Mouse (Mus musculus): ENCODE measurements around the gene Nup93. TPM values are rescaled to one million over a fixed set of nuclear protein-coding genes. Genes with fewer than 3 reads are reported as not detected.

The Nup93 gene
- polyA plus RNA-seq, 1 experiment from 2014 or later, result 66.1 TPM

- Histone ChIP-seq H3K27ac (no peak overlapping the region), H3K36me3 (no peaks in the 10 kb centered on the region), H3K9me3 (no peaks in the 10 kb centered on the region), H3K4me2 (no peak overlapping the region), H3K4me1 (no peaks in the 10 kb centered on the region), H3K4me3 (replicated peaks) (no peak overlapping the region), H3K27me3 (replicated peaks) (no peaks in the 10 kb centered on the region), H3K9ac (no peak overlapping the region)
- ATAC-seq (ENCODE audit: insufficient read depth, low FRiP score, low read depth), result no peak
- WGBS, result 90% methylated on average over 6 of the region's 6 CpGs
These were observed 63.9 kb downstream of the Nup93 start for GRCm38 (mm10) chr8:94278295-94278694.

- 59% methylated on average over 5 of the region's 5 CpGs for WGBS
- Histone ChIP-seq H3K4me1 (no peaks in the 10 kb centered on the region), H3K4me2 (no peak overlapping the region), H3K9me3 (no peaks in the 10 kb centered on the region), H3K4me3 (replicated peaks) (no peak overlapping the region), H3K27me3 (replicated peaks) (no peaks in the 10 kb centered on the region), H3K36me3 (no peaks in the 10 kb centered on the region), H3K27ac (no peak overlapping the region), H3K9ac (no peak overlapping the region)
- no peak for ATAC-seq (ENCODE audit: insufficient read depth, low FRiP score, low read depth)
These were observed 65.7 kb downstream of the Nup93 start for GRCm38 (mm10) chr8:94280001-94280613.

- Histone ChIP-seq H3K27ac (no peak overlapping the region), H3K4me3 (replicated peaks) (no peak overlapping the region), H3K4me1 (no peaks in the 10 kb centered on the region), H3K9ac (no peak overlapping the region), H3K9me3 (no peaks in the 10 kb centered on the region), H3K27me3 (replicated peaks) (no peaks in the 10 kb centered on the region), H3K36me3 (no peaks in the 10 kb centered on the region), H3K4me2 (no peak overlapping the region)
- WGBS, result 85% methylated on average over 3 of the region's 3 CpGs
- no peak for ATAC-seq (ENCODE audit: insufficient read depth, low FRiP score, low read depth)
These were observed 68.2 kb downstream of the Nup93 start for GRCm38 (mm10) chr8:94282453-94282985.

GRCm38 (mm10) chr8:94284204-94284603 lies 69.8 kb downstream of the Nup93 start:
- no peak for ATAC-seq (ENCODE audit: insufficient read depth, low FRiP score, low read depth)
- no peak overlapping the region for H3K4me2 ChIP-seq

GRCm38 (mm10) chr8:94290606-94291005 lies 76.2 kb downstream of the Nup93 start:
- Histone ChIP-seq H3K27me3 (replicated peaks) (no peaks in the 10 kb centered on the region), H3K9ac (no peak overlapping the region), H3K36me3 (no peaks in the 10 kb centered on the region), H3K4me2 (no peak overlapping the region), H3K27ac (no peak overlapping the region), H3K9me3 (no peaks in the 10 kb centered on the region), H3K4me1 (no peaks in the 10 kb centered on the region), H3K4me3 (replicated peaks) (no peak overlapping the region)
- 88% methylated on average over 5 of the region's 5 CpGs for WGBS
- ATAC-seq (ENCODE audit: insufficient read depth, low FRiP score, low read depth), result no peak

More at GRCm38 (mm10) chr8:94284204-94284603, 69.8 kb downstream of the Nup93 start:
- H3K4me1 ChIP-seq, result no peaks in the 10 kb centered on the region
- no peaks in the 10 kb centered on the region for H3K27me3 ChIP-seq (replicated peaks)
- H3K27ac ChIP-seq, result no peak overlapping the region
- H3K9me3 ChIP-seq, result no peaks in the 10 kb centered on the region
- no peak overlapping the region for H3K4me3 ChIP-seq (replicated peaks)
- no peaks in the 10 kb centered on the region for H3K36me3 ChIP-seq
- H3K9ac ChIP-seq, result no peak overlapping the region
- 84% methylated on average over 7 of the region's 7 CpGs for WGBS

GRCm38 (mm10) chr8:94292072-94292471 lies 77.7 kb downstream of the Nup93 start:
- H3K4me2 ChIP-seq, result no peak overlapping the region
- H3K4me1 ChIP-seq, result no peaks in the 10 kb centered on the region
- no peaks in the 10 kb centered on the region for H3K36me3 ChIP-seq
- no peak overlapping the region for H3K4me3 ChIP-seq (replicated peaks)
- no peak overlapping the region for H3K27ac ChIP-seq
- ATAC-seq (ENCODE audit: insufficient read depth, low FRiP score, low read depth), result no peak
- H3K27me3 ChIP-seq (replicated peaks), result no peaks in the 10 kb centered on the region
- H3K9me3 ChIP-seq, result no peaks in the 10 kb centered on the region
- no peak overlapping the region for H3K9ac ChIP-seq
- 65% methylated on average over 6 of the region's 6 CpGs for WGBS

- H3K4me3 ChIP-seq (replicated peaks), result no peak overlapping the region
- ATAC-seq (ENCODE audit: insufficient read depth, low FRiP score, low read depth), result no peak
- no peaks in the 10 kb centered on the region for H3K9me3 ChIP-seq
- 88% methylated on average over 8 of the region's 8 CpGs for WGBS
- no peaks in the 10 kb centered on the region for H3K27me3 ChIP-seq (replicated peaks)
- no peak overlapping the region for H3K9ac ChIP-seq
- no peaks in the 10 kb centered on the region for H3K36me3 ChIP-seq
- no peak overlapping the region for H3K4me2 ChIP-seq
- H3K27ac ChIP-seq, result no peak overlapping the region
- H3K4me1 ChIP-seq, result no peaks in the 10 kb centered on the region
These were observed 78.3 kb downstream of the Nup93 start for GRCm38 (mm10) chr8:94292626-94293025.

- H3K36me3 ChIP-seq, result no peaks in the 10 kb centered on the region
- no peak overlapping the region for H3K27ac ChIP-seq
- H3K27me3 ChIP-seq (replicated peaks), result no peaks in the 10 kb centered on the region
- no peak for ATAC-seq (ENCODE audit: insufficient read depth, low FRiP score, low read depth)
- H3K9ac ChIP-seq, result no peak overlapping the region
- H3K4me1 ChIP-seq, result no peaks in the 10 kb centered on the region
- WGBS, result 66% methylated on average over 6 of the region's 6 CpGs
- no peak overlapping the region for H3K4me2 ChIP-seq
- no peak overlapping the region for H3K4me3 ChIP-seq (replicated peaks)
- no peaks in the 10 kb centered on the region for H3K9me3 ChIP-seq
These were observed 81.3 kb downstream of the Nup93 start for GRCm38 (mm10) chr8:94295687-94296086.

- Histone ChIP-seq H3K9ac (no peak overlapping the region), H3K4me2 (no peak overlapping the region), H3K4me3 (replicated peaks) (no peak overlapping the region), H3K36me3 (0 out of 2 replicates have a peak, but pooled peaks cover 4% of the 10 kb centered on the region), H3K4me1 (no peaks in the 10 kb centered on the region), H3K27me3 (replicated peaks) (no peaks in the 10 kb centered on the region), H3K27ac (no peak overlapping the region), H3K9me3 (no peaks in the 10 kb centered on the region)
- no peak for ATAC-seq (ENCODE audit: insufficient read depth, low FRiP score, low read depth)
- WGBS, result 71% methylated on average over 9 of the region's 9 CpGs
These were observed 82.1 kb downstream of the Nup93 start for GRCm38 (mm10) chr8:94296312-94296991.

- H3K27me3 ChIP-seq (replicated peaks), result no peaks in the 10 kb centered on the region
- no peak overlapping the region for H3K27ac ChIP-seq
- no peak overlapping the region for H3K4me3 ChIP-seq (replicated peaks)
- H3K9me3 ChIP-seq, result no peaks in the 10 kb centered on the region
- H3K4me1 ChIP-seq, result no peaks in the 10 kb centered on the region
- no peak overlapping the region for H3K4me2 ChIP-seq
- no peak overlapping the region for H3K9ac ChIP-seq
- ATAC-seq (ENCODE audit: insufficient read depth, low FRiP score, low read depth), result no peak
- 0 out of 2 replicates have a peak, but pooled peaks cover 4% of the 10 kb centered on the region for H3K36me3 ChIP-seq
- 77% methylated on average over 6 of the region's 6 CpGs for WGBS
These were observed 82.7 kb downstream of the Nup93 start for GRCm38 (mm10) chr8:94297101-94297500.

GRCm38 (mm10) chr8:94300809-94301208 lies 86.4 kb downstream of the Nup93 start:
- WGBS, result 65% methylated on average over 4 of the region's 4 CpGs
- Histone ChIP-seq H3K27me3 (replicated peaks) (no peaks in the 10 kb centered on the region), H3K4me2 (no peak overlapping the region), H3K27ac (no peak overlapping the region; the same call in 1 of the 2 replicates), H3K9me3 (no peaks in the 10 kb centered on the region), H3K36me3 (peaks cover 6% of the 10 kb centered on the region; the same call in 1 of the 2 replicates), H3K4me3 (replicated peaks) (no peak overlapping the region), H3K4me1 (no peaks in the 10 kb centered on the region), H3K9ac (no peak overlapping the region)
- no peak for ATAC-seq (ENCODE audit: insufficient read depth, low FRiP score, low read depth)

GRCm38 (mm10) chr8:94304412-94304811 lies 90.0 kb downstream of the Nup93 start:
- ATAC-seq (ENCODE audit: insufficient read depth, low FRiP score, low read depth), result no peak
- 90% methylated on average over 2 of the region's 2 CpGs for WGBS
- no peak overlapping the region for H3K27ac ChIP-seq

More at GRCm38 (mm10) chr8:94304412-94304811, 90.0 kb downstream of the Nup93 start:
- H3K9me3 ChIP-seq, result no peaks in the 10 kb centered on the region
- H3K27me3 ChIP-seq (replicated peaks), result no peaks in the 10 kb centered on the region
- no peak overlapping the region for H3K9ac ChIP-seq
- peaks cover 27% of the 10 kb centered on the region; the same call in 1 of the 2 replicates for H3K36me3 ChIP-seq
- no peak overlapping the region for H3K4me3 ChIP-seq (replicated peaks)
- H3K4me2 ChIP-seq, result no peak overlapping the region
- no peaks in the 10 kb centered on the region for H3K4me1 ChIP-seq
